Mouse (Mus musculus) lung, postnatal 0 days (tissue): Measurements from ENCODE around the gene Acsl1.

ENCODE experiments used
- CTCF ChIP-seq: IDR thresholded peaks from 2 replicates; pipeline ENCODE4 v1.5.1; 2016; ENCODE audit warnings: antibody characterized with exemption, mild to moderate bottlenecking
- EP300 ChIP-seq: IDR thresholded peaks from 2 replicates; pipeline ENCODE4 v1.6.1; 2016; ENCODE audit warnings: antibody characterized with exemption, mild to moderate bottlenecking, control low read depth

DNA sequence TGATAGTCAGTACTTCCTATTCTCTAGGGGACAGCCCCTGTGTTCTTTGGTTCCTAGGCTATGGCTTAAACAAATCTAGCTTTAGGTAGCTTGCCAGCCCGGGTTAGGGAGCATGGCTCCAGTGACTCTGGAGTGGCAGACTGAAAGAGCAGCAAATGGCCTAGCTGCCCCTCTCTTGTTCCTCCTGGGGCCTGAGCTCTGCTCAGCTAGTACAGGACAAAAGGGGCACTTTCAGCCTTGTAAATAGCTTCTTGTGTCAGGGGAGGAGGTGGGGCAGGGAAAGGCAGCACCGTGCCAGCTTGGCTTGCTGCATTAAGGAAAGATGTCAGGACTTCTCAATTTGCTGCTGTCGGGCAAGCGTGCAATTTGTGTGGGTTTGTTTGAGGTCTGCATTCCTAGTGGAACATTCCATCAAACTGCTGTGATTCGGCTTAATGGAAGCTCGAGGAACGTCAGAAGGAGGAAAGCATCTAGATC, 17.3 kb downstream of the Acsl1 start:
- no peak for TF ChIP-seq CTCF
- TF ChIP-seq EP300 = no peak
